Mouse (Mus musculus) intestine, embryonic 16.5 days (tissue): ENCODE measurements at regions not wholly inside any gene's neighbourhood (a gene's known extent, or its start where the extent isn't known, plus 50 kb on each side); places are given as distances from the start of the nearest gene placed in this dataset.

ENCODE experiments used
- ATAC-seq: fragments of 200-750 bp; cut with Nextera tagmentation; 2 replicates; pipeline ENCODE4 v1.8.0; 2017; ENCODE audit warnings: moderate TSS enrichment, moderate library complexity
- H3K27ac ChIP-seq: fragments of 300-500 bp; sonication (generic); 2 replicates; pipeline ENCODE4 v1.5.1; 2014; ENCODE audit warnings: mild to moderate bottlenecking, low read length
- H3K27me3 ChIP-seq: fragments of 300-500 bp; sonication (generic); replicated peaks from 2 replicates; pipeline ENCODE4 v1.6.1; 2014; ENCODE audit warnings: low read length, control low read depth, mixed read lengths; ENCODE audit not compliant: control insufficient read depth, insufficient read depth
- H3K36me3 ChIP-seq: fragments of 300-500 bp; sonication (generic); 2 replicates; pipeline ENCODE4 v1.6.1; 2014; ENCODE audit warnings: low read length, control low read depth; ENCODE audit not compliant: control insufficient read depth, insufficient read depth
- H3K4me1 ChIP-seq: fragments of 300-500 bp; sonication (generic); 2 replicates; pipeline ENCODE4 v1.6.1; 2014; ENCODE audit warnings: low read length, control low read depth, mixed read lengths; ENCODE audit not compliant: control insufficient read depth, insufficient read depth
- H3K4me2 ChIP-seq: fragments of 300-500 bp; sonication (generic); 2 replicates; pipeline ENCODE4 v1.6.1; 2014; ENCODE audit warnings: low read depth, low read length, control low read depth
- H3K4me3 ChIP-seq: fragments of 300-500 bp; sonication (generic); 2 replicates; pipeline ENCODE4 v1.5.1; 2014; ENCODE audit warnings: mild to moderate bottlenecking, low read length
- H3K9ac ChIP-seq: fragments of 300-500 bp; sonication (generic); 2 replicates; pipeline ENCODE4 v1.6.1; 2014; ENCODE audit warnings: low read depth, low read length
- H3K9me3 ChIP-seq: fragments of 300-500 bp; sonication (generic); 2 replicates; pipeline ENCODE4 v1.6.1; 2016; ENCODE audit warnings: low read length, control low read depth; ENCODE audit not compliant: control insufficient read depth
- WGBS: fragments of 180-500 bp; shearing (Covaris S2); extraction: QIAGEN DNeasy Blood & Tissue Kit; methylation state at CpG from one replicate; pipeline ENCODE4 v1.1.7; 2014; 5-methylcytosine and 5-hydroxymethylcytosine counted together

DNA sequence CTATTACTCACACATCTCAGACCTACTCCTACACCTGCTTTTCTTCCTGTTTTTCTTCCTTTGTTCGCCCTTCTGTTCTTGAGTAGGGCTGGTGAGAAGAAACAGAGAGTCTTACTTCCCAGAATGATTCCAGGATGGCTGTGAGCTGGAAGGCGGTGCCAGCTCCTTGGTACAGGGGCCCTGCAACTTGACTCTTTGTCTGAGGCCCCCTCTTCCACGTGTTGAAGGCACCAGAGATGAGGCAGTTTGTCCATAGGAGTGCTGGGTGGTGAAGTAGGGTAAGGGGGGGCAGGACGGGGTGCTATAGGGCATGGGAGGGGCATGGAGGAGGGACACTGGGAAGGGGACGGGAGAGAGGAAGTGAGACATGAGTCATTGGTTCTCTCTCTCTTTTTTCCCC is 60.8 kb downstream of the Dmrta2 start:
- H3K27ac ChIP-seq = no peak overlapping the region
- WGBS = 63% methylated on average over 5 of the region's 5 CpGs
- H3K4me2 ChIP-seq = no peak overlapping the region
- no peak overlapping the region for H3K9ac ChIP-seq
- no peaks in the 10 kb centered on the region for H3K27me3 ChIP-seq
- H3K9me3 ChIP-seq = no peaks in the 10 kb centered on the region
- ATAC-seq = no peak
- H3K4me1 ChIP-seq = no peaks in the 10 kb centered on the region
- no peaks in the 10 kb centered on the region for H3K36me3 ChIP-seq
- no peak overlapping the region for H3K4me3 ChIP-seq

DNA sequence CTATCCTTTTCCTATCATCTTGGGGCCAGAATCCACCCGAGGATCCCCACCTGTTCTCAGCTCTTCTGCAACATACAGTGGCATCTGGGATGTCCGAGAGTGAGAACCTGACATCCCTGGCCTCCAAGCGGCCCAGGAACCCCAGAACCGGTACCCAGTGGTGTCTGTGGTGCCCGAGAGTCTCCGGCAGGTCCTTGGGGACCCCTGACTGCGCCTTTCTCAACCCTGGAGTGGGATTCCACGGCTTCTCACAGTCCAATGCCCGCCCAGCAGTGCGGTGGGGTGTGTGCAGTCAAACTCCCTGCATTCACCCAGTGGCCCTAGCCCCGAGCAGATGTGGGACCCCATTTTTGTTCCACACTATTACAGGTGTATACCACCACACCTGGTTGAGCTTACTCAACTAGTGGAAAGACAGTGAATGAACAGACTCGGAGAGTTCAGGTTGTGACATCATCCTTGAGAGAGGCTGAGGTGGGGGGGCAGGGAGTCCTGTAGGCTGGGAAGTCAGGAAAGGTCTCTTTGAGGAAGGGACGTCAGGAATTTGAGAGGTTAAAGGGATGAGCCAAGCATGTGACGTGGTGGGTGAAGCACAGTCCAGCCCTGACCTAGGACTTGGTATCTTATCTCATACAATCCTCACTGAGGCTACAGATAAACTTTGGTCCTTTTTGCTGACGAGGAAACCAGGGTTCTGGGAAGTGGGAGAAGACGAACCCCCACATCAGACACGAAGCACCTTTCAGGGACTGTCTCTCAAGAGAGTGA is 67.2 kb downstream of the Dmrta2 start:
- Histone ChIP-seq H3K9me3 (no peaks in the 10 kb centered on the region), H3K36me3 (no peaks in the 10 kb centered on the region), H3K27ac (no peak overlapping the region), H3K4me1 (no peaks in the 10 kb centered on the region), H3K4me3 (no peak overlapping the region), H3K4me2 (no peak overlapping the region), H3K9ac (no peak overlapping the region), H3K27me3 (no peaks in the 10 kb centered on the region)
- 80% methylated on average over 17 of the region's 17 CpGs for WGBS
- no peak for ATAC-seq

- H3K9me3 ChIP-seq = no peaks in the 10 kb centered on the region
- 78% methylated on average over 12 of the region's 12 CpGs for WGBS
- H3K27me3 ChIP-seq = no peaks in the 10 kb centered on the region
- no peak overlapping the region for H3K9ac ChIP-seq
- H3K4me1 ChIP-seq = peaks cover 3% of the 10 kb centered on the region
- no peak overlapping the region for H3K4me2 ChIP-seq
- H3K4me3 ChIP-seq = no peak overlapping the region
- no peak overlapping the region for H3K27ac ChIP-seq
- H3K36me3 ChIP-seq = no peaks in the 10 kb centered on the region
- no peak for ATAC-seq
These were observed 67.9 kb downstream of the Dmrta2 start for GRCm38 (mm10) chr4:110045651-110046269.

- H3K9me3 ChIP-seq = no peaks in the 10 kb centered on the region
- H3K4me3 ChIP-seq = no peak overlapping the region
- no peaks in the 10 kb centered on the region for H3K27me3 ChIP-seq
- H3K4me1 ChIP-seq = peaks cover 4% of the 10 kb centered on the region
- WGBS = 86% methylated on average over 11 of the region's 11 CpGs
- H3K36me3 ChIP-seq = no peaks in the 10 kb centered on the region
- H3K4me2 ChIP-seq = no peak overlapping the region
- ATAC-seq = no peak
- no peak overlapping the region for H3K9ac ChIP-seq
- H3K27ac ChIP-seq = no peak overlapping the region
These were observed 68.4 kb downstream of the Dmrta2 start for GRCm38 (mm10) chr4:110046270-110046651.

GRCm38 (mm10) chr4:110050393-110051280 is 72.8 kb downstream of the Dmrta2 start:
- H3K4me1 ChIP-seq = peaks cover 4% of the 10 kb centered on the region
- H3K4me3 ChIP-seq = peak overlapping the region; percentile 43
- peak; percentile 94 for ATAC-seq
- H3K27ac ChIP-seq = no peak overlapping the region
- no peaks in the 10 kb centered on the region for H3K9me3 ChIP-seq
- peak overlapping the region; percentile 26; the same call in 1 of the 2 replicates for H3K9ac ChIP-seq
- H3K27me3 ChIP-seq = no peaks in the 10 kb centered on the region
- peak overlapping the region; percentile 66 for H3K4me2 ChIP-seq
- WGBS = 5% methylated on average over 40 of the region's 40 CpGs
- no peaks in the 10 kb centered on the region for H3K36me3 ChIP-seq

DNA sequence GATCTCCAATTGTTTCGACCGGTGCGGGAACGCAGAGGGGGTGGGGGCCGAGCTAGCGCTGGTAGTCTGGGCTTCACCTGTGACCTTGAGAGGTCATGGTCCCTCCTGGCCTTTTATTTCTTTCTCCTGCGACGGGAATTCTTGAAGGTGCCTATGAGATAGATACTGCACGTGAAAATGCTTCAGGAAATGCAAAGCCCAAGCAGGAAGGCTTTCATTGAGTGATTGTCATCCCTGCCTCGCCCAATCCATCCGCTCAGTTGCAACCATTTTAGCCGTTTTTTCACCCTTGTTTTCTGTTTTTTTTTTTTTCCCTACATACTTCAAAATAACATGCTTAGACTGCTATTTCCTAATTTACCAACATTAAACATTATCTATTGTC is 73.4 kb downstream of the Dmrta2 start:
- Histone ChIP-seq H3K4me1 (peaks cover 4% of the 10 kb centered on the region), H3K9ac (peak overlapping the region; percentile 26; the same call in 1 of the 2 replicates), H3K27me3 (no peaks in the 10 kb centered on the region), H3K4me2 (peak overlapping the region; percentile 66), H3K36me3 (no peaks in the 10 kb centered on the region), H3K9me3 (no peaks in the 10 kb centered on the region), H3K4me3 (peak overlapping the region; percentile 43), H3K27ac (no peak overlapping the region)
- ATAC-seq = no peak
- WGBS = 13% methylated on average over 12 of the region's 12 CpGs

GRCm38 (mm10) chr4:110051872-110052271 is 74.0 kb downstream of the Dmrta2 start:
- WGBS = 26% methylated on average over 10 of the region's 10 CpGs
- ATAC-seq = no peak
- Histone ChIP-seq H3K36me3 (no peaks in the 10 kb centered on the region), H3K27me3 (no peaks in the 10 kb centered on the region), H3K4me2 (no peak overlapping the region), H3K9ac (no peak overlapping the region), H3K9me3 (no peaks in the 10 kb centered on the region), H3K4me3 (no peak overlapping the region), H3K4me1 (peaks cover 4% of the 10 kb centered on the region), H3K27ac (no peak overlapping the region)

DNA sequence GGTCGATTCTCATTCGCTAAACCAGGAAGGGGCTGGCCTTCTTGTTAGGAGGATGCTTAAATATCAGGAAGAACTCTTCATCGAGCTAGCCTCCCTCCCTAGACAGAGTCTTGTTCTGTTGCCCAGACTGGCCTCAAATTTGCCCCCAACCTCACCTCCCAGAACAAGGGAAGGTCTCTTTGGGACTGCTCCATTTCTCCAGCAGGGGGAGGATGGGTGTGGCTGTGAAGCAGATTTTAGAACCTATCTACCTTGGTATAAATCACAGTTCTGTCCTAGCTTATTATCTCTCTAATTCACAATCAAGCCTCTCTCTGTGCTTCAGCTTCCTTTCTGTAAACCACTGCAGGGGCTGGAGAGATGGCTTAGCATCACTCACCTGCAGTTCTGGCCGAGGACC is 75.1 kb downstream of the Dmrta2 start:
- ATAC-seq = no peak
- Histone ChIP-seq H3K9ac (no peak overlapping the region), H3K27ac (no peak overlapping the region), H3K36me3 (no peaks in the 10 kb centered on the region), H3K4me2 (no peak overlapping the region), H3K4me1 (peaks cover 4% of the 10 kb centered on the region), H3K27me3 (no peaks in the 10 kb centered on the region), H3K4me3 (no peak overlapping the region), H3K9me3 (no peaks in the 10 kb centered on the region)
- 94% methylated on average over 4 of the region's 4 CpGs for WGBS

DNA sequence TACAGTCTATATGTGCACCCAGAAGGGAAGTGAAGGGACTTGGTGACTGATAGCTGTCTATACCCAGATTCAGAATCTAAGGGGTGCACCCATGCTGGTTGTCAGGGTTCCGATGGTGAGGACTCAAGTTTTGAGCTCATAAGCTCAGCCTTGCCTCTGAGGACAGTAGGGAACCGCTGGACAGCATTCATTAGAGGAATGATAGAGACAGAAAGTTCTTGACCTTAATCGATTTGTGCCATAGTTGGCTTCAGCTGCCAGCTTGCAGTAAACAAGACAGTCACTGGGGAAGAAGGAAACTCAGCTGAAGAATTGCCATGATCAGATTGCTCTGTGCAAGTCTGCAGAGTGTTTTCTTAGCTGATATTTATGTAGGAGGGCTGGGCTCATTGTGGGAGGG is 96.0 kb downstream of the Dmrta2 start:
- H3K4me3 ChIP-seq = no peak overlapping the region
- no peaks in the 10 kb centered on the region for H3K9me3 ChIP-seq
- no peaks in the 10 kb centered on the region for H3K36me3 ChIP-seq
- no peak overlapping the region for H3K27ac ChIP-seq
- H3K4me1 ChIP-seq = no peaks in the 10 kb centered on the region
- 79% methylated on average over 3 of the region's 3 CpGs for WGBS
- ATAC-seq = no peak
- H3K9ac ChIP-seq = no peak overlapping the region
- H3K27me3 ChIP-seq = no peaks in the 10 kb centered on the region
- no peak overlapping the region for H3K4me2 ChIP-seq
